ENCODE assay signal across 9 mouse cellular contexts in genomic region chr15:82968449-82968848, GRCm38 (mm10). TPM values are rescaled to one million over a fixed set of nuclear protein-coding genes. Genes with fewer than 3 reads are reported as not detected.
DNase-seq lines count a peak whose midpoint lies in the region; ATAC-seq and TF ChIP-seq lines count a peak whose summit lies in the region.
"Had no signal": no experiment of that assay in that cellular context is flagged by ENCODE, and none has a peak within 500 bp of the region (broad histone marks: within the 10 kb centered on the region; RNA-seq: fewer than 3 reads in every experiment).

No protein-coding gene starts in this region.

- H3K9me3 ChIP-seq in kidney, postnatal 0 days (replicated peaks; ENCODE audit: low read length), result no peaks in the 10 kb centered on the region
- H3K9me3 ChIP-seq in forebrain, embryonic 16.5 days (ENCODE audit: control insufficient read depth, low read length), result no peaks in the 10 kb centered on the region
- no peaks in the 10 kb centered on the region for H3K9me3 ChIP-seq in limb, embryonic 14.5 days (ENCODE audit: control insufficient read depth, low read length)
- no peaks in the 10 kb centered on the region for H3K9me3 ChIP-seq in stomach, embryonic 16.5 days (replicated peaks; ENCODE audit: control insufficient read depth, low read length)
- H3K9me3 ChIP-seq: liver, embryonic 15.5 days had no signal

- peak overlapping the region; percentile 48 for H3K4me2 ChIP-seq in kidney, postnatal 0 days (ENCODE audit: low read length)
- H3K4me2 ChIP-seq in forebrain, embryonic 16.5 days (ENCODE audit: low read length), result peak overlapping the region; percentile 49
- peak overlapping the region; percentile 42 for H3K4me2 ChIP-seq in limb, embryonic 14.5 days (replicated peaks; ENCODE audit: low read depth, low read length, severe bottlenecking)
- peak overlapping the region; percentile 48 for H3K4me2 ChIP-seq in stomach, embryonic 16.5 days (ENCODE audit: low read depth, low read length)
- H3K4me2 ChIP-seq: liver, embryonic 15.5 days had no signal

- peaks cover 17% of the 10 kb centered on the region for H3K4me1 ChIP-seq in kidney, postnatal 0 days (replicated peaks; ENCODE audit: insufficient read depth, low read length)
- no peaks in the 10 kb centered on the region for H3K4me1 ChIP-seq in kidney, adult 2 months (ENCODE audit: control insufficient read depth, insufficient read depth, low read length)
- H3K4me1 ChIP-seq in cerebellum, adult 2 months (ENCODE audit: control insufficient read depth, insufficient read depth, low read length), result peaks cover 24% of the 10 kb centered on the region
- peaks cover 44% of the 10 kb centered on the region for H3K4me1 ChIP-seq in forebrain, embryonic 16.5 days (replicated peaks; ENCODE audit: control insufficient read depth, insufficient read depth, low read length)
- H3K4me1 ChIP-seq in limb, embryonic 14.5 days (ENCODE audit: control insufficient read depth, insufficient read depth, low read length), result peaks cover 30% of the 10 kb centered on the region
- H3K4me1 ChIP-seq in stomach, embryonic 16.5 days (ENCODE audit: control insufficient read depth, insufficient read depth, low read length), result peaks cover 22% of the 10 kb centered on the region
- H3K4me1 ChIP-seq: liver, embryonic 15.5 days had no signal

- H3K9ac ChIP-seq in kidney, postnatal 0 days (ENCODE audit: low read depth, low read length), result 0 out of 2 replicates have a peak overlapping the region, but pooled peaks have one; percentile 35
- H3K9ac ChIP-seq in forebrain, embryonic 16.5 days (replicated peaks; ENCODE audit: low read depth, low read length), result peak overlapping the region; percentile 56
- H3K9ac ChIP-seq in limb, embryonic 14.5 days (ENCODE audit: low read depth, low read length, severe bottlenecking), result peak overlapping the region; percentile 12; the same call in 1 of the 2 replicates
- peak overlapping the region; percentile 66 for H3K9ac ChIP-seq in stomach, embryonic 16.5 days (ENCODE audit: low read length)
- H3K9ac ChIP-seq: liver, embryonic 15.5 days had no signal

- WGBS in kidney, postnatal 0 days, result 1% methylated on average over 22 of the region's 22 CpGs
- WGBS in kidney, adult 2 months, result 18% methylated on average over 22 of the region's 22 CpGs
- under 1% methylated on average over 22 of the region's 22 CpGs for WGBS in cerebellum, adult 2 months
- 0% methylated on average over 22 of the region's 22 CpGs for WGBS in forebrain, embryonic 16.5 days
- WGBS in limb, embryonic 14.5 days, result under 1% methylated on average over 21 of the region's 22 CpGs
- WGBS in stomach, embryonic 16.5 days, result 6% methylated on average over 22 of the region's 22 CpGs

- no peaks in the 10 kb centered on the region for H3K36me3 ChIP-seq in kidney, postnatal 0 days (ENCODE audit: insufficient read depth, low read length)
- H3K36me3 ChIP-seq in kidney, adult 2 months (ENCODE audit: control insufficient read depth, insufficient read depth, low read length), result no peaks in the 10 kb centered on the region
- no peaks in the 10 kb centered on the region for H3K36me3 ChIP-seq in forebrain, embryonic 16.5 days (ENCODE audit: control insufficient read depth, insufficient read depth)
- no peaks in the 10 kb centered on the region for H3K36me3 ChIP-seq in limb, embryonic 14.5 days (ENCODE audit: control insufficient read depth, insufficient read depth, low read length)
- no peaks in the 10 kb centered on the region for H3K36me3 ChIP-seq in stomach, embryonic 16.5 days (ENCODE audit: control insufficient read depth, insufficient read depth, low read length)
- H3K36me3 ChIP-seq: liver, embryonic 15.5 days had no signal

- peak; percentile 54 for ATAC-seq in kidney, postnatal 0 days (replicated peaks; ENCODE audit: low FRiP score, low read depth)
- peak; percentile 90 for ATAC-seq in forebrain, embryonic 16.5 days
- peak; percentile 54 for ATAC-seq in limb, embryonic 14.5 days (ENCODE audit: low FRiP score, low read depth)
- ATAC-seq in stomach, embryonic 16.5 days (ENCODE audit: insufficient read depth, low FRiP score), result no peak

- peak overlapping the region; percentile 31; the same call in 1 of the 2 replicates for H3K27ac ChIP-seq in kidney, postnatal 0 days
- no peak overlapping the region for H3K27ac ChIP-seq in kidney, adult 2 months (ENCODE audit: insufficient read depth, low read depth, low read length)
- no peak overlapping the region for H3K27ac ChIP-seq in cerebellum, adult 2 months (ENCODE audit: insufficient read depth, low read length)
- H3K27ac ChIP-seq in forebrain, embryonic 16.5 days (ENCODE audit: low read length), result peak overlapping the region; percentile 87
- H3K27ac ChIP-seq in limb, embryonic 14.5 days (replicated peaks; ENCODE audit: low read depth, low read length), result peak overlapping the region; percentile 9; the same call in 1 of the 2 replicates
- H3K27ac ChIP-seq in stomach, embryonic 16.5 days (ENCODE audit: low read length), result peak overlapping the region; percentile 8
- H3K27ac ChIP-seq: liver, embryonic 15.5 days had no signal

- no peak for TF ChIP-seq POLR2A in kidney, adult 2 months (IDR thresholded peaks at IDR 0.05; ENCODE audit: low read depth, low read length)
- TF ChIP-seq POLR2A in cerebellum, adult 2 months (IDR thresholded peaks at IDR 0.05; ENCODE audit: borderline replicate concordance, insufficient read depth, low read length), result no peak
- TF ChIP-seq POLR2A in limb, embryonic 14.5 days (IDR thresholded peaks at IDR 0.05; ENCODE audit: borderline replicate concordance, extremely low read depth, insufficient read depth, insufficient read length), result no peak

- peak; percentile 78 for DNase-seq in kidney, postnatal 0 days (ENCODE audit: low spot score)
- DNase-seq in kidney, adult 2 months, result no peak
- peak; percentile 86 to 87 for DNase-seq in cerebellum, adult 2 months
- DNase-seq in limb, embryonic 14.5 days (ENCODE audit: low spot score), result peak; percentile 55
- DNase-seq in adrenal gland, postnatal 36 days, result no peak
- DNase-seq in kidney, postnatal 36 days, result no peak

- no peaks in the 10 kb centered on the region for H3K27me3 ChIP-seq in kidney, postnatal 0 days (ENCODE audit: insufficient read depth, low read length)
- H3K27me3 ChIP-seq in kidney, adult 2 months (replicated peaks; ENCODE audit: control insufficient read depth, insufficient read depth, low read length), result no peaks in the 10 kb centered on the region
- no peaks in the 10 kb centered on the region; the same call in 1 of the 2 replicates for H3K27me3 ChIP-seq in cerebellum, adult 2 months (ENCODE audit: control insufficient read depth, insufficient read depth, low read length)
- H3K27me3 ChIP-seq in forebrain, embryonic 16.5 days (replicated peaks; ENCODE audit: control insufficient read depth, insufficient read depth, low read length), result no peaks in the 10 kb centered on the region
- H3K27me3 ChIP-seq in limb, embryonic 14.5 days (ENCODE audit: control insufficient read depth, insufficient read depth, low read length), result no peaks in the 10 kb centered on the region
- no peaks in the 10 kb centered on the region for H3K27me3 ChIP-seq in stomach, embryonic 16.5 days (ENCODE audit: control insufficient read depth, insufficient read depth, low read length)

- no peak for TF ChIP-seq CTCF in kidney, postnatal 0 days (IDR thresholded peaks at IDR 0.05; ENCODE audit: low read depth)
- TF ChIP-seq CTCF in kidney, adult 2 months (conservative IDR thresholded peaks at IDR 0.05; ENCODE audit: insufficient read depth, insufficient read length, low read depth, low read length), result no peak
- TF ChIP-seq CTCF in cerebellum, adult 2 months (IDR thresholded peaks at IDR 0.05; ENCODE audit: borderline replicate concordance, insufficient read depth, low read depth, low read length), result no peak

- no peak overlapping the region for H3K4me3 ChIP-seq in kidney, postnatal 0 days (replicated peaks; ENCODE audit: low read depth, low read length)
- no peak overlapping the region for H3K4me3 ChIP-seq in kidney, adult 2 months (ENCODE audit: insufficient read depth, low read depth, low read length)
- H3K4me3 ChIP-seq in cerebellum, adult 2 months (replicated peaks; ENCODE audit: insufficient read depth, low read depth, low read length), result peak overlapping the region; percentile 1
- H3K4me3 ChIP-seq in forebrain, embryonic 16.5 days (replicated peaks; ENCODE audit: low read length), result peak overlapping the region; percentile 20; the same call in 1 of the 2 replicates
- H3K4me3 ChIP-seq in limb, embryonic 14.5 days (replicated peaks; ENCODE audit: low read length), result peak overlapping the region; percentile 23
- H3K4me3 ChIP-seq in stomach, embryonic 16.5 days (replicated peaks; ENCODE audit: low read length), result peak overlapping the region; percentile 17; the same call in 1 of the 2 replicates
- H3K4me3 ChIP-seq: liver, embryonic 15.5 days had no signal

RNA-seq across cellular contexts. Expression of gene Tcf20, which starts 19.2 kb away (rescaled TPM):
- polyA plus RNA-seq in kidney, postnatal 0 days (2015; fragmentation: Nextera tagmentation; extraction: Ambion mirVana), result 5.6 and 5.8 TPM in 2 replicates
- 17.8 and 18.1 TPM in 2 replicates for polyA plus RNA-seq in kidney, adult 2 months (2012; rRNA removed)
- 25.0 and 25.8 TPM in 2 replicates for polyA plus RNA-seq in cerebellum, adult 2 months (2012; rRNA removed)
- polyA plus RNA-seq in forebrain, embryonic 16.5 days (2015; fragmentation: Nextera tagmentation; extraction: Ambion mirVana), result 18.3 and 18.6 TPM in 2 replicates
- 28.9 and 29.2 TPM in 2 replicates for polyA plus RNA-seq in limb, embryonic 14.5 days (2012; rRNA removed)
- polyA plus RNA-seq in limb, embryonic 14.5 days (2014; fragmentation: Nextera tagmentation; extraction: Ambion mirVana), result 14.6 and 16.3 TPM in 2 replicates
- polyA plus RNA-seq in stomach, embryonic 16.5 days (2015; fragmentation: Nextera tagmentation; extraction: Ambion mirVana), result 7.1 and 8.0 TPM in 2 replicates
- total RNA-seq in adrenal gland, postnatal 36 days (2021), result 100 to 1,000 TPM in 1 of 2 experiments, 10 to 100 TPM in 1; 94.4 to 104 TPM

Comparison
In these comparisons a context has a peak if more than half of its experiments do, and no peak if none do; other contexts are left out.
1. DNase-seq: peak in kidney, postnatal 0 days (single experiment), cerebellum, adult 2 months (2 of 2) and limb, embryonic 14.5 days (single experiment); none in kidney, adult 2 months (single experiment), adrenal gland, postnatal 36 days (0 of 2) and kidney, postnatal 36 days (0 of 2).
2. H3K27ac ChIP-seq: peak in kidney, postnatal 0 days (single experiment), forebrain, embryonic 16.5 days (single experiment), limb, embryonic 14.5 days (single experiment) and stomach, embryonic 16.5 days (single experiment); none in kidney, adult 2 months (single experiment) and cerebellum, adult 2 months (single experiment).
3. H3K4me3 ChIP-seq: peak in cerebellum, adult 2 months (single experiment), forebrain, embryonic 16.5 days (single experiment), limb, embryonic 14.5 days (single experiment) and stomach, embryonic 16.5 days (single experiment); none in kidney, postnatal 0 days (single experiment) and kidney, adult 2 months (single experiment).
4. H3K9ac ChIP-seq: peak in every context shown above with its lines; median percentile 66 in stomach, embryonic 16.5 days; 56 in forebrain, embryonic 16.5 days; 35 in kidney, postnatal 0 days; 12 in limb, embryonic 14.5 days.
5. Peak in every context shown above with its lines, with median percentiles within 50 percentile points of each other: H3K4me2 ChIP-seq.